Mouse (Mus musculus) gastrocnemius, postnatal 36 days (tissue): ENCODE measurements around the gene Cryba2. TPM values are rescaled to one million over a fixed set of nuclear protein-coding genes. Genes with fewer than 3 reads are reported as not detected.

Source experiments
- DNase-seq, 2 experiments: peaks; one replicate each; pipeline ENCODE4 v3.0.0; 2022
- intact Hi-C: fragments of 180-260 bp; cut with DNase I; formaldehyde crosslinking; loops from one replicate; pipeline ENCODE4 v1.15.1; 2025
- microRNA-seq, 2 experiments: library from miRNA; unstranded; fragments of <30 nt; microRNA quantifications; one replicate each; pipeline ENCODE4 v1.2.0; 2021
- total RNA-seq, 2 experiments: library from RNA; stranded (reverse); gene quantifications; 2 replicates each; pipeline ENCODE4 v1.2.3; 2021

The Cryba2 gene
- total RNA-seq, 2 experiments from 2014 or later = not detected

GRCm38 (mm10) chr1:74851001-74851775 lies 41.8 kb downstream of the Cryba2 start:
- DNase-seq = no peak
- intact Hi-C loops = no loop called here

DNA sequence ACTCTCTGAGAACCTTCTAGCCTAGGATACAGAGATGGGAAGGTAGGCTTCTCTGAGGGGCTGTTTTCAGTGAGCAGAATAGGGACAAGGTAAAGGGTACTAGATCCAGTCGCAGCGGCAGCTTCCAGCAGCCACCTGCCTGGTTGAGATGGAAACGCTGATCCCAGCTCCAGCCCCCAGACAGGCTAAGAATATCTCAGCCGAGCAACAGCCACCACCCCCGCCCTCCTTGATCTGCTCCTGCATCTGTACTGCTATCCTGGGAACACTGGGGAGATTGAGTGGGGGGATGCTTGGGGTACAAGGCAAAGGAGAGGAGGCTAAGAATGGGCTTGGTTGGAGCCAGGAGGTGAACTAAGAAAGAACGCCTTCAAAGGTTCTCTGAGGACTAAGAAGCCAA lies 42.7 kb downstream of the Cryba2 start:
- DNase-seq = no peak
- intact Hi-C loops = no loop called here

GRCm38 (mm10) chr1:74848946-74849345 lies 44.0 kb downstream of the Cryba2 start:
- DNase-seq = no peak

GRCm38 (mm10) chr1:74846341-74846740 lies 46.6 kb downstream of the Cryba2 start:
- intact Hi-C loops = no loop called here
- DNase-seq = no peak

More at GRCm38 (mm10) chr1:74848946-74849345, 44.0 kb downstream of the Cryba2 start:
- intact Hi-C loops = no loop called here

DNA sequence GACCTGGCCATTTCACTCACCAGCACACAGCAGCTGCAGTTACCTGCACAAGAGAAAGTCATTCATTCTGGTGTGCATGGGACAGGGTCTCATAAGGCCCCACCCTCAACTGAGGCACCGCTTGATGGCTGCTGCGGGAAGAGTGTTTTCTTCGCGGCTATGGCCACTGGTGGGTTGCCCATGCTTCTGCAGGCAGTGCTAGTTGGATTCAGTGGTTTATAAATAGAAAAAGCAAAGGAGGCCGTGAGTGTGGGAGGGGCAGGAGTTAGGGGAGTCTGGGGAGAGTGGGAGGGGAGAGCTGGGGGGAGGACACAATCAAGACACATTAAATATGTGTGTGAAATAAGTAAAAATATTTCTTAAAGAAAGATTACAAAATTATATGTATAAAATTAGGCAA lies 49.9 kb downstream of the Cryba2 start:
- DNase-seq = no peak
- intact Hi-C loops = no loop called here

Small RNA genes within 50 kb of the gene (microRNA-seq; reads per million reads assigned to microRNA genes)
- 2.5 to 133 reads per million in 2 experiments for gene Mir375

Other genes starting within 250 kb of the Cryba2 start
- gene Ttll4, start 231.4 kb downstream of the Cryba2 start, total RNA-seq = 10 to 100 TPM; 11.3 to 14.3 TPM
- 10 to 100 TPM; 41.0 to 44.1 TPM for gene Cyp27a1, start 179.6 kb downstream of the Cryba2 start, total RNA-seq
- 10 to 100 TPM; 63.9 to 90.3 TPM for gene Prkag3, start 143.9 kb downstream of the Cryba2 start, total RNA-seq
- gene Wnt6, start 121.3 kb downstream of the Cryba2 start, total RNA-seq = under 1 TPM; 0.20 to 0.32 TPM
- not detected for gene Wnt10a, start 101.6 kb downstream of the Cryba2 start, total RNA-seq
- gene Cdk5r2, start 38.2 kb downstream of the Cryba2 start, total RNA-seq = not detected
- gene Fev, start 7.7 kb downstream of the Cryba2 start, total RNA-seq = not detected
- not detected for gene Cfap65, start 42.5 kb upstream of the Cryba2 start, total RNA-seq
- gene Ihh, start 58.5 kb upstream of the Cryba2 start, total RNA-seq = under 1 TPM; 0.12 to 0.20 TPM
- 1 to 10 TPM; 5.3 to 5.4 TPM for gene Nhej1, start 232.1 kb upstream of the Cryba2 start, total RNA-seq
- not detected for gene Slc23a3, start 240.7 kb upstream of the Cryba2 start, total RNA-seq
- gene Cnppd1, start 249.6 kb upstream of the Cryba2 start, total RNA-seq = 10 to 100 TPM; 12.4 to 12.7 TPM
- gene Retreg2, start 249.6 kb upstream of the Cryba2 start, total RNA-seq = 1 to 10 TPM; 6.5 to 8.0 TPM